Comparison of ENCODE assay signal across 8 mouse cellular contexts in genomic region chr4:139622373-139623282, GRCm38 (mm10). TPM values are rescaled to one million over a fixed set of nuclear protein-coding genes. Genes with fewer than 3 reads are reported as not detected.
DNase-seq lines count a peak whose midpoint lies in the region; ATAC-seq and TF ChIP-seq lines count a peak whose summit lies in the region.

Aldh4a1 (plus strand) TSS chr4:139622866.

- peak within 1 kb of the TSS; percentile 90 for H3K27ac ChIP-seq in MEL (ENCODE audit: control insufficient read depth, low read depth, low read length)
- H3K27ac ChIP-seq in cerebellum, adult 2 months (ENCODE audit: insufficient read depth, low read length), result peak within 1 kb of the TSS; percentile 94
- H3K27ac ChIP-seq in forebrain, postnatal 0 days (ENCODE audit: low read depth, low read length), result peak within 1 kb of the TSS; percentile 91
- H3K27ac ChIP-seq in lung, embryonic 15.5 days, result peak within 1 kb of the TSS; percentile 84

- WGBS in cerebellum, adult 2 months, result under 1% methylated on average over 35 of the region's 38 CpGs
- WGBS in forebrain, postnatal 0 days, result 3% methylated on average over 36 of the region's 38 CpGs
- WGBS in lung, embryonic 15.5 days, result under 1% methylated on average over 31 of the region's 38 CpGs

- TF ChIP-seq RAD21 in MEL (IDR thresholded peaks at IDR 0.05; ENCODE audit: low read depth, low read length), result no peak

- H3K9ac ChIP-seq in MEL (ENCODE audit: control insufficient read depth, low read depth, low read length, poor library complexity, severe bottlenecking), result peak within 1 kb of the TSS; percentile 79
- H3K9ac ChIP-seq in forebrain, postnatal 0 days, result peak within 1 kb of the TSS; percentile 79
- peak within 1 kb of the TSS; percentile 72 for H3K9ac ChIP-seq in lung, embryonic 15.5 days

- peak; percentile 66 to 78 for TF ChIP-seq POLR2A in MEL (IDR thresholded peaks at IDR 0.05; ENCODE audit: control insufficient read depth in 1 of 2, insufficient read depth in 1 of 2, low read depth in 1 of 2, low read length in 2 of 2, poor library complexity in 1 of 2)
- peak; percentile 91 for TF ChIP-seq POLR2A in cerebellum, adult 2 months (IDR thresholded peaks at IDR 0.05; ENCODE audit: borderline replicate concordance, insufficient read depth, low read length)

- H3K36me3 ChIP-seq in MEL (ENCODE audit: control insufficient read depth in 1 of 2, insufficient read depth in 2 of 2, low read length in 2 of 2), result peaks cover 0 to 5% of the 10 kb centered on the region in 2 experiments; a peak in 2 of 4 replicates
- no peaks in the 10 kb centered on the region for H3K36me3 ChIP-seq in forebrain, postnatal 0 days (ENCODE audit: insufficient read depth)
- H3K36me3 ChIP-seq in lung, embryonic 15.5 days, result no peaks in the 10 kb centered on the region; the same call in 1 of the 2 replicates

- no peaks in the 10 kb centered on the region for H3K9me3 ChIP-seq in MEL (replicated peaks; ENCODE audit: insufficient read depth, low read length)
- H3K9me3 ChIP-seq in forebrain, postnatal 0 days (ENCODE audit: low read length), result no peaks in the 10 kb centered on the region
- H3K9me3 ChIP-seq in lung, embryonic 15.5 days, result no peaks in the 10 kb centered on the region

- no peak for TF ChIP-seq CTCF in MEL (IDR thresholded peaks at IDR 0.05 in 2 of 3, conservative IDR thresholded peaks at IDR 0.05 in 1 of 3; ENCODE audit: control insufficient read depth in 1 of 3, insufficient read depth in 1 of 3, low read depth in 2 of 3, low read length in 3 of 3, poor library complexity in 1 of 3, severe bottlenecking in 1 of 3)
- no peak for TF ChIP-seq CTCF in cerebellum, adult 2 months (IDR thresholded peaks at IDR 0.05; ENCODE audit: borderline replicate concordance, insufficient read depth, low read depth, low read length)
- TF ChIP-seq CTCF in forebrain, postnatal 0 days (IDR thresholded peaks at IDR 0.05; ENCODE audit: low read depth), result peak; percentile 7

- no peaks in the 10 kb centered on the region for H3K27me3 ChIP-seq in MEL (ENCODE audit: control insufficient read depth in 1 of 2, insufficient read depth in 2 of 2, low read length in 2 of 2)
- no peaks in the 10 kb centered on the region for H3K27me3 ChIP-seq in cerebellum, adult 2 months (ENCODE audit: control insufficient read depth, insufficient read depth, low read length)
- H3K27me3 ChIP-seq in forebrain, postnatal 0 days (ENCODE audit: insufficient read depth, low read length), result no peaks in the 10 kb centered on the region
- no peaks in the 10 kb centered on the region for H3K27me3 ChIP-seq in lung, embryonic 15.5 days

- ATAC-seq in forebrain, postnatal 0 days, result peak; percentile 100
- ATAC-seq in lung, embryonic 15.5 days (ENCODE audit: borderline replicate concordance, extremely low read depth, low FRiP score, low TSS enrichment), result peak; percentile 99

- H3K4me1 ChIP-seq in MEL (ENCODE audit: control insufficient read depth in 1 of 2, insufficient read depth in 2 of 2, low read length in 2 of 2), result peaks cover 2 to 8% of the 10 kb centered on the region in 2 experiments; a peak in 3 of 4 replicates
- peaks cover 6% of the 10 kb centered on the region for H3K4me1 ChIP-seq in cerebellum, adult 2 months (ENCODE audit: control insufficient read depth, insufficient read depth, low read length)
- peaks cover 13% of the 10 kb centered on the region for H3K4me1 ChIP-seq in forebrain, postnatal 0 days (ENCODE audit: insufficient read depth)
- H3K4me1 ChIP-seq in lung, embryonic 15.5 days, result peaks cover 27% of the 10 kb centered on the region

- peak within 1 kb of the TSS; percentile 83 for H3K4me2 ChIP-seq in forebrain, postnatal 0 days (ENCODE audit: low read depth)
- peak within 1 kb of the TSS; percentile 85 for H3K4me2 ChIP-seq in lung, embryonic 15.5 days

- TF ChIP-seq EP300 in MEL (IDR thresholded peaks at IDR 0.05; ENCODE audit: low read depth in 1 of 2, low read length in 2 of 2), result peak; percentile 49 to 69; a peak in 2 of 4 replicates

- DNase-seq in MEL (ENCODE audit: low read depth, low spot score), result peak; percentile 98
- DNase-seq in cerebellum, adult 2 months, result peak; percentile 91 to 97
- DNase-seq in forebrain, postnatal 0 days, result peak; percentile 98
- peak; percentile 88 for DNase-seq in heart, postnatal 4 days
- peak; percentile 93 to 97 for DNase-seq in layer of hippocampus, adult 8-10 months (ENCODE audit: low spot score in 2 of 2)
- peak; percentile 93 for DNase-seq in ovary, adult 18-20 months (ENCODE audit: low spot score)
- peak; percentile 95 for DNase-seq in thymus, postnatal 0 days (ENCODE audit: low spot score)

- peak within 1 kb of the TSS; percentile 82 to 93 for H3K4me3 ChIP-seq in MEL (ENCODE audit: control insufficient read depth in 1 of 2, insufficient read depth in 1 of 2, low read depth in 2 of 2, low read length in 2 of 2)
- peak within 1 kb of the TSS; percentile 84 for H3K4me3 ChIP-seq in cerebellum, adult 2 months (replicated peaks; ENCODE audit: insufficient read depth, low read depth, low read length)
- H3K4me3 ChIP-seq in forebrain, postnatal 0 days (ENCODE audit: low read depth, low read length), result peak within 1 kb of the TSS; percentile 85
- peak within 1 kb of the TSS; percentile 72 for H3K4me3 ChIP-seq in lung, embryonic 15.5 days

- H3K79me2 ChIP-seq in MEL (ENCODE audit: control insufficient read depth, insufficient read depth, low read length, poor library complexity), result no peaks in the 10 kb centered on the region; the same call in 1 of the 2 replicates

TF ChIP-seq in MEL, 35 proteins besides CTCF, POLR2A, EP300 and RAD21 (continues in another document):
- TF ChIP-seq HCFC1 (IDR thresholded peaks at IDR 0.05; ENCODE audit: low read depth, low read length) (peak; percentile 77), SMC3 (IDR thresholded peaks at IDR 0.05; ENCODE audit: low read depth, low read length) (no peak), TBP (IDR thresholded peaks at IDR 0.05; ENCODE audit: low read depth, low read length) (peak; percentile 84; the same call in 1 of the 2 replicates), ZC3H11A (IDR thresholded peaks at IDR 0.05; ENCODE audit: low read depth, low read length) (no peak), CHD2 (IDR thresholded peaks at IDR 0.05; ENCODE audit: low read length) (no peak), MAFK (IDR thresholded peaks at IDR 0.05; ENCODE audit: borderline replicate concordance, low read depth, low read length) (no peak), USF1 (IDR thresholded peaks at IDR 0.05; ENCODE audit: low read depth, low read length) (peak; percentile 52; the same call in 1 of the 2 replicates), MAX (IDR thresholded peaks at IDR 0.05; ENCODE audit: low read length) (peak; percentile 51; the same call in 1 of the 2 replicates), TAL1 (IDR thresholded peaks at IDR 0.05; ENCODE audit: low read length) (peak; percentile 46; the same call in 1 of the 2 replicates), MYB (IDR thresholded peaks at IDR 0.05; ENCODE audit: low read depth, low read length) (no peak), POLR2AphosphoS2 (IDR thresholded peaks at IDR 0.05; ENCODE audit: low read length) (peak; percentile 64; the same call in 1 of the 2 replicates), NELFE (IDR thresholded peaks at IDR 0.05; ENCODE audit: low read depth, low read length) (peak; percentile 71), MXI1 (IDR thresholded peaks at IDR 0.05; ENCODE audit: low read depth, low read length) (peak; percentile 47), POLR2AphosphoS5 (IDR thresholded peaks at IDR 0.05; ENCODE audit: borderline replicate concordance, low read depth, low read length) (no peak), GABPA (IDR thresholded peaks at IDR 0.05; ENCODE audit: low read depth, low read length) (no peak), GATA1 (IDR thresholded peaks at IDR 0.05; ENCODE audit: low read depth, low read length) (peak; percentile 83), ETS1 (IDR thresholded peaks at IDR 0.05; ENCODE audit: low read depth, low read length) (peak; percentile 65), TCF12 (IDR thresholded peaks at IDR 0.05; ENCODE audit: low read depth, low read length) (peak; percentile 65), MAZ (IDR thresholded peaks at IDR 0.05; ENCODE audit: low read depth, low read length) (peak; percentile 59; the same call in 1 of the 2 replicates), ZMIZ1 (IDR thresholded peaks at IDR 0.05; ENCODE audit: low read depth, low read length) (peak; percentile 89), JUND (IDR thresholded peaks at IDR 0.05; ENCODE audit: low read depth, low read length) (no peak), RCOR1 (IDR thresholded peaks at IDR 0.05; ENCODE audit: low read depth, low read length) (peak; percentile 59; the same call in 1 of the 2 replicates), BHLHE40 (IDR thresholded peaks at IDR 0.05; ENCODE audit: borderline replicate concordance, low read depth, low read length) (peak; percentile 59; the same call in 1 of the 2 replicates), ELF1 (IDR thresholded peaks at IDR 0.05; ENCODE audit: low read depth, low read length) (no peak), ZNF384 (IDR thresholded peaks at IDR 0.05; ENCODE audit: low read depth, low read length) (no peak), SIN3A (IDR thresholded peaks at IDR 0.05; ENCODE audit: low read length) (peak; percentile 82), UBTF (IDR thresholded peaks at IDR 0.05; ENCODE audit: borderline replicate concordance, insufficient read depth, low read depth, low read length) (no peak), NRF1 (IDR thresholded peaks at IDR 0.05; ENCODE audit: insufficient read depth, low read depth, low read length, poor library complexity, severe bottlenecking) (peak; percentile 65), MYC (IDR thresholded peaks at IDR 0.05; ENCODE audit: low read depth, low read length) (0 out of 2 replicates have a peak, but pooled peaks have one; percentile 22), MEF2A (IDR thresholded peaks at IDR 0.05; ENCODE audit: extremely low read depth, insufficient replicate concordance, low read depth, low read length, poor library complexity, severe bottlenecking) (0 out of 2 replicates have a peak, but pooled peaks have one; percentile 30)

RNA-seq across cellular contexts. Expression of gene Aldh4a1, which starts in this region (rescaled TPM):
- 11.0 and 11.7 TPM in 2 replicates for total RNA-seq in MEL (2012; rRNA removed)
- polyA plus RNA-seq in MEL (2012; ENCODE audit: insufficient read depth in 1 of 2, insufficient read length in 2 of 2, low read depth in 1 of 2, low replicate concordance in 2 of 2, missing spikeins in 1 of 2), result 10 to 100 TPM in 1 of 2 experiments, not detected in 1; 12.3 TPM
- 22.5 and 25.2 TPM in 2 replicates for polyA plus RNA-seq in cerebellum, adult 2 months (2012; rRNA removed)
- 27.7 and 29.1 TPM in 2 replicates for total RNA-seq in forebrain, postnatal 0 days (2014; rRNA removed)
- polyA plus RNA-seq in forebrain, postnatal 0 days (2015; fragmentation: Nextera tagmentation; extraction: Ambion mirVana), result 19.3 and 25.7 TPM in 2 replicates
- 10 to 100 TPM; 15.1 to 15.4 TPM for total RNA-seq in heart, postnatal 4 days (2021)
- total RNA-seq in layer of hippocampus, adult 8-10 months (2022), result 10 to 100 TPM; 19.3 to 26.5 (median 21.0) TPM
- polyA plus RNA-seq in lung, embryonic 15.5 days (2015; fragmentation: Nextera tagmentation; extraction: Ambion mirVana), result 25.3 and 27.4 TPM in 2 replicates
- polyA plus RNA-seq in thymus, postnatal 0 days (2015; fragmentation: Nextera tagmentation; extraction: Ambion mirVana), result 28.9 and 31.7 TPM in 2 replicates

Comparison
In these comparisons a context has a peak if more than half of its experiments do, and no peak if none do; other contexts are left out.
1. Peak in every context shown above with its lines: DNase-seq, ATAC-seq, H3K4me3 ChIP-seq and H3K27ac ChIP-seq.